Mouse (Mus musculus): ENCODE data around the gene Hibadh. TPM values are rescaled to one million over a fixed set of nuclear protein-coding genes. Genes with fewer than 3 reads are reported as not detected.
A peak's percentile ranks its signal among the peaks of the same experiment; 100 is the strongest.
"Not testable (repeated sequence)": the region's sequence is repeated elsewhere in the genome, so short reads cannot be mapped to it uniquely, and the experiment has no call there.

Gene Hibadh
- polyA plus RNA-seq, 1 experiment from 2014 or later, result 80.1 TPM

DNA sequence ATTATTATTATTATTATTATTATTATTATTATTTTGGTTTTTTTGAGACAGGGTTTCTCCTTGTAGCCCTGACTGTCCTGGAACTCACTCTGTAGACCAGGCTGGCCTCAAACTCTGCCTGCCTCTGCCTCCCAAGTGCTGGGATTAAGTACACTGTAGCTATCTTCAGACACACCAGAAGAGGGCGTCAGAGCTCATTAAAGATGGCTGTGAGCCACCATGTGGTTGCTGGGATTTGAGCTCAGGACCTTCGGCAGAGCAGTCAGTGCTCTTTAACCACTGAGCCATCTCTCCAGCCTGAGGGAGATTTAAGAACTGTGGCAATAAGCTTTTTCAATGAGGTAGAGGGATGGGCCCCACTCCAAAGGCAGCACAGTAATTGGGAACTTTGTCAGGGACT is 29.7 kb upstream of the Hibadh start:
- not testable (repeated sequence) for H3K27ac ChIP-seq (replicated peaks); H3K4me1 ChIP-seq; H3K27me3 ChIP-seq (replicated peaks; ENCODE audit: low read depth, poor library complexity, severe bottlenecking); H3K36me3 ChIP-seq (replicated peaks); H3K4me3 ChIP-seq; DNase-seq (ENCODE audit: low spot score); H3K9me3 ChIP-seq
- 46% methylated on average over 2 of the region's 2 CpGs for WGBS

DNA sequence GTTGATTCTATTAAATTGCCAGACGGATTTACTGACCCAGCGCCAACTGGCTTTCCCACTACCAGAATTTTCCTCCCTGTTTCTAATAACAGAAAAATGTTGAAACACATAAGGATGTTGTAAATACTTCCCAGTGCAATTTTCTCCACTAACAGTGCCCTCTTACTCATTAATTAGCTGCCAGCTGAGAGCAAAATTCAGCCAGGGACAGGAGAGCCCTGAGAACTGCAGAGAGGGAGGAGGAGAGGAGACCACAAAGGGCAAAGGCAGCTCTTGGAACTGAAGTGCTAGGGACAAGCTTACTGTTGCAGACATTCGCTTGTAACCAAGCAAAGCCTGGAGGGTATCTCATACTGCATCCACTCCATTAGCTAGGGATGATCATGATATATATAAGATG is 27.5 kb upstream of the Hibadh start:
- 72% methylated on average over 3 of the region's 3 CpGs for WGBS
- no peak for DNase-seq (ENCODE audit: low spot score)
- no peaks in the 10 kb centered on the region for H3K9me3 ChIP-seq

GRCm38 (mm10) chr6:52663021-52663420 is 22.8 kb upstream of the Hibadh start:
- peaks cover 6% of the 10 kb centered on the region; the same call in 1 of the 2 replicates for H3K4me1 ChIP-seq
- H3K27ac ChIP-seq (replicated peaks), result no peak overlapping the region
- no peak overlapping the region for H3K4me3 ChIP-seq
- no peaks in the 10 kb centered on the region for H3K27me3 ChIP-seq (replicated peaks; ENCODE audit: low read depth, poor library complexity, severe bottlenecking)
- 51% methylated on average over 5 of the region's 5 CpGs for WGBS
- no peak for DNase-seq (ENCODE audit: low spot score)
- no peaks in the 10 kb centered on the region for H3K36me3 ChIP-seq (replicated peaks)
- no peaks in the 10 kb centered on the region for H3K9me3 ChIP-seq

More for the DNA sequence above, 27.5 kb upstream of the Hibadh start:
- Histone ChIP-seq H3K4me3 (no peak overlapping the region), H3K4me1 (peaks cover 6% of the 10 kb centered on the region; the same call in 1 of the 2 replicates), H3K36me3 (replicated peaks) (no peaks in the 10 kb centered on the region), H3K27me3 (replicated peaks; ENCODE audit: low read depth, poor library complexity, severe bottlenecking) (no peaks in the 10 kb centered on the region), H3K27ac (replicated peaks) (no peak overlapping the region)

GRCm38 (mm10) chr6:52655266-52655665 is 15.1 kb upstream of the Hibadh start:
- no peaks in the 10 kb centered on the region for H3K27me3 ChIP-seq (replicated peaks; ENCODE audit: low read depth, poor library complexity, severe bottlenecking)
- no peaks in the 10 kb centered on the region for H3K4me1 ChIP-seq
- H3K4me3 ChIP-seq, result no peak overlapping the region
- H3K9me3 ChIP-seq, result no peaks in the 10 kb centered on the region
- DNase-seq (ENCODE audit: low spot score), result no peak
- no peak overlapping the region for H3K27ac ChIP-seq (replicated peaks)
- H3K36me3 ChIP-seq (replicated peaks), result no peaks in the 10 kb centered on the region
- WGBS, result 80% methylated on average over 4 of the region's 4 CpGs

- Histone ChIP-seq H3K27me3 (replicated peaks; ENCODE audit: low read depth, poor library complexity, severe bottlenecking) (no peaks in the 10 kb centered on the region), H3K36me3 (replicated peaks) (no peaks in the 10 kb centered on the region), H3K27ac (replicated peaks) (no peak overlapping the region), H3K4me1 (no peaks in the 10 kb centered on the region), H3K9me3 (no peaks in the 10 kb centered on the region), H3K4me3 (no peak overlapping the region)
- WGBS, result 82% methylated on average over 11 of the region's 11 CpGs
- DNase-seq (ENCODE audit: low spot score), result no peak
These were observed 8.6 kb upstream of the Hibadh start for GRCm38 (mm10) chr6:52648806-52649205.

DNA sequence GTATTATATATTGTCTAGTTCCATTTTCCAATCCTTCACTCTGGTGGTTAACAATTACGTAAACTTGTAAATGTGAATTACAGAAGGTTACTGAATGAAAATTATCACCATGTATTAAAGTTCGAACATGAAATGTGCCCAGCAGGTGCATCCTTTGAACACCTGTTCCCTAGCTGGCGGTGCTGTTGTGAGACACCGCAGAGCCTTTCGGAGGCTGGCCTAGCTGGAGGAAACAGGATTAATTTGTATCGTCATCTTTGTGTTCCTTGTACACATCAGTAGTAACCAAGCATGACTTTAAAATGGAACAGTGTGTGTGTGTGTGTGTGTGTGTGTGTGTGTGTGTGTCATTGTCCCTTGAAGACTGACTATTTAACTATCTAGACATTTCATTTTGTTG is 7.8 kb upstream of the Hibadh start:
- no peak overlapping the region for H3K4me3 ChIP-seq
- no peaks in the 10 kb centered on the region for H3K36me3 ChIP-seq (replicated peaks)
- H3K27ac ChIP-seq (replicated peaks), result no peak overlapping the region
- WGBS, result 93% methylated on average over 6 of the region's 6 CpGs
- H3K9me3 ChIP-seq, result no peaks in the 10 kb centered on the region
- H3K4me1 ChIP-seq, result no peaks in the 10 kb centered on the region
- no peaks in the 10 kb centered on the region for H3K27me3 ChIP-seq (replicated peaks; ENCODE audit: low read depth, poor library complexity, severe bottlenecking)
- no peak for DNase-seq (ENCODE audit: low spot score)

DNA sequence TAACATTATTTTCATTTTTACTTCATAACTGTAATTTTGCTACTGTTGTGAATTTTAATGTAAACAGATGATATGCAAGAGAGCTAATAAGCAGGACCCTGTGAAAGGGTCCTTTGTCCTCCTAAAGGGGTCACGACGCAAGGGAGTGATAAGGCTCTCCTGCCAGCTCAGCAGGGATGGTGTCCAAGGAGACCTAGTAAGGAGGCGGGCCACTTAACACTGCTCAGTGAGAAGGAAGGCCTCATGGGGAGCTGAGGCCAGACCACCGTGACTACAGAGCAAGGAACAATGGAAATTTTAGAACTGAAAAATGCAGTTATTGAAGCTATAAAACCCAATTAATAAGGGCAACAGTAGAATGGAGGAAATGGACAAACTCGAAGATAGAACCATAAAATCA is 5.7 kb upstream of the Hibadh start:
- H3K27ac ChIP-seq (replicated peaks), result no peak overlapping the region
- H3K4me1 ChIP-seq, result no peaks in the 10 kb centered on the region
- no peaks in the 10 kb centered on the region for H3K27me3 ChIP-seq (replicated peaks; ENCODE audit: low read depth, poor library complexity, severe bottlenecking)
- no peak for DNase-seq (ENCODE audit: low spot score)
- no peaks in the 10 kb centered on the region for H3K9me3 ChIP-seq
- 39% methylated on average over 5 of the region's 5 CpGs for WGBS
- no peaks in the 10 kb centered on the region for H3K36me3 ChIP-seq (replicated peaks)
- no peak overlapping the region for H3K4me3 ChIP-seq

- Histone ChIP-seq H3K27ac (replicated peaks) (no peak overlapping the region), H3K4me3 (no peak overlapping the region), H3K4me1 (peaks cover 19% of the 10 kb centered on the region), H3K36me3 (replicated peaks) (no peaks in the 10 kb centered on the region), H3K9me3 (no peaks in the 10 kb centered on the region), H3K27me3 (replicated peaks; ENCODE audit: low read depth, poor library complexity, severe bottlenecking) (no peaks in the 10 kb centered on the region)
- no peak for DNase-seq (ENCODE audit: low spot score)
- 59% methylated on average over 7 of the region's 7 CpGs for WGBS
These were observed 2.0 kb upstream of the Hibadh start for GRCm38 (mm10) chr6:52642152-52642551.

- H3K27ac ChIP-seq (replicated peaks), result no peak overlapping the region
- 75% methylated on average over 3 of the region's 3 CpGs for WGBS
These were observed 887 bp upstream of the Hibadh start for GRCm38 (mm10) chr6:52641076-52641475.

GRCm38 (mm10) chr6:52639546-52640223 is 504 bp downstream of the Hibadh start:
- Histone ChIP-seq H3K27ac (replicated peaks) (peak overlapping the region; percentile 93), H3K27me3 (replicated peaks; ENCODE audit: low read depth, poor library complexity, severe bottlenecking) (no peaks in the 10 kb centered on the region), H3K9me3 (no peaks in the 10 kb centered on the region), H3K4me3 (peak overlapping the region; percentile 89), H3K36me3 (replicated peaks) (no peaks in the 10 kb centered on the region), H3K4me1 (peaks cover 19% of the 10 kb centered on the region)
- DNase-seq (ENCODE audit: low spot score), result no peak
- WGBS, result 2% methylated on average over 28 of the region's 28 CpGs

More at GRCm38 (mm10) chr6:52641076-52641475, 887 bp upstream of the Hibadh start:
- H3K36me3 ChIP-seq (replicated peaks), result no peaks in the 10 kb centered on the region
- H3K4me3 ChIP-seq, result no peak overlapping the region
- peaks cover 19% of the 10 kb centered on the region for H3K4me1 ChIP-seq
- no peak for DNase-seq (ENCODE audit: low spot score)
- H3K9me3 ChIP-seq, result no peaks in the 10 kb centered on the region
- H3K27me3 ChIP-seq (replicated peaks; ENCODE audit: low read depth, poor library complexity, severe bottlenecking), result no peaks in the 10 kb centered on the region

GRCm38 (mm10) chr6:52638471-52639185 is 1.6 kb downstream of the Hibadh start:
- peaks cover 19% of the 10 kb centered on the region for H3K4me1 ChIP-seq
- peak overlapping the region; percentile 89; the same call in 1 of the 2 replicates for H3K4me3 ChIP-seq
- no peaks in the 10 kb centered on the region for H3K9me3 ChIP-seq
- H3K36me3 ChIP-seq (replicated peaks), result no peaks in the 10 kb centered on the region
- WGBS, result 86% methylated on average over 1 of the region's 1 CpGs
- H3K27ac ChIP-seq (replicated peaks), result no peak overlapping the region
- no peaks in the 10 kb centered on the region for H3K27me3 ChIP-seq (replicated peaks; ENCODE audit: low read depth, poor library complexity, severe bottlenecking)
- no peak for DNase-seq (ENCODE audit: low spot score)

DNA sequence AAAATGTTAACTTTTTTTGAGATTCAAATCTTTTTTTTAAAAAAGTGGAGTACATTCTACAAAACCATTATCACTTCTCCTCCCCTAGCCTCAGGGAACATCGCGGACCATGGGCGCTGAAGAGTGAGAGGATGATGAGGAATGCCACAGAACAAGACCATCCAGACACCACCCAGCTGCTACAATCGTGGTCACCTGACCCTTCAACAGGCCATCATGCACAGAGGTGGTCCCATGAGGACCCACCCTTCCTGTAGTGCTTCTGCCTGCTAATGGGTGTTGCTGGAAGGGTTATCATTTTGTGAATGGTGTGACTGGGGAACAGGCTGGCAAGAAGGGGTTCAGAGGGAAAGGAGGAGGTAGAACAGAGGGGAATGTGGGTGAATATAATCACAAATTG is 2.9 kb downstream of the Hibadh start:
- WGBS, result 81% methylated on average over 4 of the region's 4 CpGs
- Histone ChIP-seq H3K27me3 (replicated peaks; ENCODE audit: low read depth, poor library complexity, severe bottlenecking) (no peaks in the 10 kb centered on the region), H3K36me3 (replicated peaks) (no peaks in the 10 kb centered on the region), H3K4me3 (no peak overlapping the region), H3K4me1 (peaks cover 19% of the 10 kb centered on the region), H3K27ac (replicated peaks) (no peak overlapping the region), H3K9me3 (no peaks in the 10 kb centered on the region)
- no peak for DNase-seq (ENCODE audit: low spot score)

DNA sequence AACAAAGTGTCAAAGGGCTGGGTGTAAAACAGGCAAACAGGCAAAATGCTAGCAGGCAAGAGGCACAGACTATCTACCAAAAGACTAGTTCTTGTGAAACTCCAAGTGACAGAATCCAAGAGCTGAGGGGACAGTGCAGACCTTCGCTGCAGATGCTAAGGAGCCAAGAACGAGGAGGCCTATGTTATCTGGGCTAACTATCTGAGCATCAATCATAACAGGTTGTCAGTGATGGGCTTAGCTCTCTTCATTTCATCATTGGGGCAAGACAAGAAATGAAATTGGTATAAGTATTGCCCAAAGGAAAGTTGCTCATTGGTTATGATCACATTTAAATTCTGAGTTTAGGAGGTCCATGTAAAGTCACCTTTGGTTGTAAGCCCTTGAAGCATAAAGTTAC is 4.8 kb downstream of the Hibadh start:
- H3K4me3 ChIP-seq, result no peak overlapping the region
- WGBS, result 90% methylated on average over 2 of the region's 2 CpGs
- no peaks in the 10 kb centered on the region for H3K27me3 ChIP-seq (replicated peaks; ENCODE audit: low read depth, poor library complexity, severe bottlenecking)
- no peak overlapping the region for H3K27ac ChIP-seq (replicated peaks)
- no peak for DNase-seq (ENCODE audit: low spot score)
- H3K4me1 ChIP-seq, result peaks cover 15% of the 10 kb centered on the region
- no peaks in the 10 kb centered on the region for H3K9me3 ChIP-seq
- no peaks in the 10 kb centered on the region for H3K36me3 ChIP-seq (replicated peaks)
